Mouse (Mus musculus): ENCODE results near the gene Rnf115. TPM values are rescaled to one million over a fixed set of nuclear protein-coding genes. Genes with fewer than 3 reads are reported as not detected.

Gene Rnf115
- total RNA-seq, 2 experiments from 2014 or later: 54.1 to 60.0 TPM

DNA sequence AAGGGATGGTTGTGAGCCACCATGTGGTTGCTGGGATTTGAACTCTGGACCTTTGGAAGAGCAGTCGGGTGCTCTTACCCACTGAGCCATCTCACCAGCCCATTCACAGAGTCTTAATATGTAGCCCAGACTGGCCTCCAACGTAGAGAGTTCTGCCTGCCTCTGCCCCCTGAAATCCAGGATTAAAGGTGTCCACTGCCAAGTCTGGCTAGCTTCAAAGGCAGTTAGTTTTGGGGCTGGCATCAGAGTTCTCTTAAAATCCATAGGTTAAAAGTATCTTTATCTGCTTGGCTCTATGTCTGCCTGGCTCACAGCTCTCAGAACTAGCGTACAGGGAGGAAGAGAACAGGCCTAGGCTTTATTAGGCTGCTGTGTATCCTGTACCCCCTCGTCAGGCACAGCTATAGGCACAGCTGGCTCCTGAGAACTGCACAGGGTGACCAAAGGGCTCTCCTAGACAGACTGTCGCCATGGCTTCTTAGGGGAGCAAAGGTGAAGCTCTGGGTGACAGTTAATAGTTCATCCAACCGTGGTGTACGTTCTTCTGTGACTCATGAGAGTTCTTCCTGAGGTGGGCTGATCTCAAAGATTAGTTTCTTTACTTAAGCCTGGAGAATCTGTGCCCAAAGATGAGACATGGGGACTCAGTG lies 111.7 kb downstream of the Rnf115 start:
- DNase-seq: no peak

Other genes starting within 250 kb of the Rnf115 start
- under 1 TPM in 1 of 2 experiments, not detected in 1; 0.25 TPM for gene Hfe2, start 202.5 kb upstream of the Rnf115 start, total RNA-seq (2021)
- 10 to 100 TPM; 20.7 to 32.2 TPM for gene Txnip, start 169.7 kb upstream of the Rnf115 start, total RNA-seq (2021)
- not detected for gene Gm16253, start 150.7 kb upstream of the Rnf115 start, total RNA-seq (2021)
- gene Polr3gl, start 133.5 kb upstream of the Rnf115 start, total RNA-seq (2021): 10 to 100 TPM; 32.4 to 34.2 TPM
- gene Ankrd34a, start 131.0 kb upstream of the Rnf115 start, total RNA-seq (2021): 10 to 100 TPM; 49.9 to 51.5 TPM
- gene Lix1l, start 126.5 kb upstream of the Rnf115 start, total RNA-seq (2021): 10 to 100 TPM; 29.9 to 30.5 TPM
- gene Rbm8a, start 97.7 kb upstream of the Rnf115 start, total RNA-seq (2021): 10 to 100 TPM; 50.8 to 58.4 TPM
- gene Pex11b, start 92.3 kb upstream of the Rnf115 start, total RNA-seq (2021): 10 to 100 TPM; 55.7 to 56.7 TPM
- under 1 TPM; 0.77 to 0.91 TPM for gene Gm42957, start 92.2 kb upstream of the Rnf115 start, total RNA-seq (2021)
- 1 to 10 TPM; 2.4 to 3.4 TPM for gene Itga10, start 82.1 kb upstream of the Rnf115 start, total RNA-seq (2021)
- gene Ankrd35, start 57.5 kb upstream of the Rnf115 start, total RNA-seq (2021): 1 to 10 TPM; 4.3 to 5.1 TPM
- 10 to 100 TPM; 26.1 to 27.5 TPM for gene Pias3, start 31.3 kb upstream of the Rnf115 start, total RNA-seq (2021)
- gene Nudt17, start 19.1 kb upstream of the Rnf115 start, total RNA-seq (2021): 10 to 100 TPM; 10.8 to 15.2 TPM
- 10 to 100 TPM; 22.0 to 24.1 TPM for gene Polr3c, start within 50 bp of the Rnf115 start, total RNA-seq (2021)
- under 1 TPM in 1 of 2 experiments, not detected in 1; 0.15 TPM for gene Pdzk1, start 101.6 kb downstream of the Rnf115 start, total RNA-seq (2021)
- gene Cd160, start 101.7 kb downstream of the Rnf115 start, total RNA-seq (2021): not detected
- gene Gja5, start 177.0 kb downstream of the Rnf115 start, total RNA-seq (2021): under 1 TPM; 0.71 to 0.75 TPM
- 10 to 100 TPM; 41.5 to 42.6 TPM for gene Gpr89, start 177.7 kb downstream of the Rnf115 start, total RNA-seq (2021)
- gene Gja8, start 198.4 kb downstream of the Rnf115 start, total RNA-seq (2021): not detected